Mouse (Mus musculus) testis, postnatal 14 days (tissue): Measurements from ENCODE around the gene Washc4.

Source experiments
- DNase-seq: peaks from one replicate; pipeline ENCODE4 v3.0.0; 2021; ENCODE audit warnings: low spot score

Gene Washc4

GRCm38 (mm10) chr10:83637295-83637694, 93.7 kb downstream of the Washc4 start:
- peak; percentile 31 for DNase-seq

DNA sequence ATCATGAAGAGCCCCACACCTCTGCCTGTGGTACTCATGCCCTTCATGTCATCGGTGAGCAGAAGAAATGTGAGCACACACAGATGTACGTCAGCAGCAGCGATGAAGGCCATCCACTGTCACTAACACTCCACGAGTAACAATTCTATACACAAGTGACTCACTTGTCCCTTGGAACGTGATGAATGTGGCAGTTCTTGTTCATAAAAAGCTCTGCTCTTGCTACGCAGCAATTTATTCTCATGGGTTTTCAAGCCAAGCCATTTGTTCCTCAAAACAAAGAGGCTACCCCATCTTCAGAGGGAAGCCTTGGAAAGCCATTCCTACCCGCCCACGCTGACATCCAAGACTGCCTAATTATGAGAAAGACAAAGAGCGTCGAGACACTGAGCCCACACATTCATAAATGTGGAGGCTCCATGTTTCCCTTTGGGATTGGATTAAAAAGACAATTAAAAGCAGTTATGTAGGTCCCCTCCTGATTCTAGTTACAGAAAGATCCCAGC, 96.4 kb downstream of the Washc4 start:
- DNase-seq, result no peak

- no peak for DNase-seq
Observed at GRCm38 (mm10) chr10:83641641-83642040, 98.1 kb downstream of the Washc4 start.

GRCm38 (mm10) chr10:83644167-83644566, 100.6 kb downstream of the Washc4 start:
- DNase-seq, result no peak

GRCm38 (mm10) chr10:83644865-83645715, 101.5 kb downstream of the Washc4 start:
- DNase-seq, result peak; percentile 78

GRCm38 (mm10) chr10:83645716-83645990, 102.1 kb downstream of the Washc4 start:
- DNase-seq, result no peak
